Mouse (Mus musculus): Measurements from ENCODE around the gene Gm10318. TPM values are rescaled to one million over a fixed set of nuclear protein-coding genes. Genes with fewer than 3 reads are reported as not detected.

The Gm10318 gene
- polyA plus RNA-seq, 1 experiment from 2014 or later = not detected

GRCm38 (mm10) chr10:77901871-77902210, 49.2 kb downstream of the Gm10318 start:
- H3K4me2 ChIP-seq (ENCODE audit: low read depth, low read length, severe bottlenecking) = peak overlapping the region; percentile 76
- H3K27ac ChIP-seq (ENCODE audit: low read depth, low read length) = no peak overlapping the region
- 1% methylated on average over 14 of the region's 14 CpGs for WGBS
- H3K4me1 ChIP-seq (replicated peaks; ENCODE audit: control insufficient read depth, insufficient read depth, low read length) = 0 out of 2 replicates have a peak, but pooled peaks cover 2% of the 10 kb centered on the region
- DNase-seq (ENCODE audit: low spot score) (no peak), ATAC-seq (replicated peaks; ENCODE audit: low FRiP score) (peak; percentile 45)
- no peaks in the 10 kb centered on the region for H3K9me3 ChIP-seq (ENCODE audit: control insufficient read depth, low read length)
- no peaks in the 10 kb centered on the region for H3K36me3 ChIP-seq (ENCODE audit: control insufficient read depth, insufficient read depth, low read length)
- peak overlapping the region; percentile 60 for H3K4me3 ChIP-seq (ENCODE audit: low read depth, low read length)
- H3K27me3 ChIP-seq (ENCODE audit: control insufficient read depth, insufficient read depth, low read length) = no peaks in the 10 kb centered on the region
- H3K9ac ChIP-seq (ENCODE audit: low read length) = peak overlapping the region; percentile 66

GRCm38 (mm10) chr10:77902211-77902893, 49.7 kb downstream of the Gm10318 start, which contains the start of gene Lrrc3:
TSS of gene Lrrc3 (minus strand) at chr10:77902536.
- no peaks in the 10 kb centered on the region for H3K36me3 ChIP-seq (ENCODE audit: control insufficient read depth, insufficient read depth, low read length)
- peak within 1 kb of the TSS; percentile 66 for H3K9ac ChIP-seq (ENCODE audit: low read length)
- H3K27ac ChIP-seq (ENCODE audit: low read depth, low read length) = no peak within 1 kb of the TSS
- H3K27me3 ChIP-seq (ENCODE audit: control insufficient read depth, insufficient read depth, low read length) = no peaks in the 10 kb centered on the region
- H3K9me3 ChIP-seq (ENCODE audit: control insufficient read depth, low read length) = no peaks in the 10 kb centered on the region
- H3K4me2 ChIP-seq (ENCODE audit: low read depth, low read length, severe bottlenecking) = peak within 1 kb of the TSS; percentile 76
- peak within 1 kb of the TSS; percentile 60 for H3K4me3 ChIP-seq (ENCODE audit: low read depth, low read length)
- peak; percentile 81 for ATAC-seq (replicated peaks; ENCODE audit: low FRiP score)
- peak; percentile 91 for DNase-seq (ENCODE audit: low spot score)
- H3K4me1 ChIP-seq (replicated peaks; ENCODE audit: control insufficient read depth, insufficient read depth, low read length) = 0 out of 2 replicates have a peak, but pooled peaks cover 2% of the 10 kb centered on the region
- under 1% methylated on average over 44 of the region's 46 CpGs for WGBS

DNA sequence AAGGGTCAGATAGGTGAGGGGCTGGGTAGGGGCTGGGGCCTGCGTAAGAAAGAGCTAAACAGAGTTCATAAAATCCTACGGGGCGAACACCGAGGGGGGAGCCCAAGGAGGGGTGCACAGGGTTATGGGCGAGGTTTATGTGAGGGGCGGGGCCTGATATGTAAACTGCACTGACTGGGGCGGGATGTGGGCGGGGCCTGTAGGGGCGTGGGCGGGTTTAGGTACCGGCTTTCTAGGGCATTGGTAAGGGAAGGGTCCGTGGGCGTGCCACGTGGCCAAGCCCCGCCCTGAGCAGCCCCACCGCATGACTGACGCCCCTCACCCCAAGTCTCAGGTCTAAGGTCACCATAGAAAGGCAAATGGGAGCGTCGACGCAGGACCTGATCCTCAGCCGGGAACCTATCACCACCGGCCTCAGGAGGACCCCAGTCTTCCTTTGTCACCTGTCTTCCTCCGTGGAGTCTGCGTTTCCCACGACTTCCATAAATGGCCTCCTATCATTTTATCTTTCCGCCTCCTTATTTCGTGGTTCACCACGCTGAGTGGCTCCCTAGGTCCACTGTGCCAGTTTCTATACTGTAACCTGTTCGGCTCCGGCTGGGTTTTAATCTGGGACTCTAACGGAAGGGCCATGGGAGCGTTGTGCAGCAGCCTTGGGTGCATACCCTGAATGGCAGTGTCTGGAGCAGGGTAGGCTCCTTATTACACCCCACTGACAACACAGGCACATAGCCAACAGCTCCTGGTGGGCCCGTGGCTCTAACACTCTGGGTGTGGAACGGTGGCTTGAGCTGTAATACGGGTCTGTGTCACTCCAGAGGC, 50.4 kb downstream of the Gm10318 start:
- Histone ChIP-seq H3K9me3 (ENCODE audit: control insufficient read depth, low read length) (no peaks in the 10 kb centered on the region), H3K27me3 (ENCODE audit: control insufficient read depth, insufficient read depth, low read length) (no peaks in the 10 kb centered on the region), H3K4me1 (replicated peaks; ENCODE audit: control insufficient read depth, insufficient read depth, low read length) (0 out of 2 replicates have a peak, but pooled peaks cover 2% of the 10 kb centered on the region), H3K4me3 (ENCODE audit: low read depth, low read length) (peak overlapping the region; percentile 60), H3K9ac (ENCODE audit: low read length) (no peak overlapping the region), H3K27ac (ENCODE audit: low read depth, low read length) (no peak overlapping the region), H3K4me2 (ENCODE audit: low read depth, low read length, severe bottlenecking) (peak overlapping the region; percentile 76), H3K36me3 (ENCODE audit: control insufficient read depth, insufficient read depth, low read length) (no peaks in the 10 kb centered on the region)
- WGBS = 6% methylated on average over 35 of the region's 35 CpGs
- peak; percentile 91 for DNase-seq (ENCODE audit: low spot score)
- peak; percentile 85 for ATAC-seq (replicated peaks; ENCODE audit: low FRiP score)

Other genes with a start within 250 kb of the Gm10318 start
- 336 and 367 TPM in 2 replicates for gene Sumo3, start 246.8 kb upstream of the Gm10318 start, polyA plus RNA-seq (2014; fragmentation: Nextera tagmentation; extraction: Ambion mirVana)
- gene Gm49325, start 246.7 kb upstream of the Gm10318 start, polyA plus RNA-seq (2014; fragmentation: Nextera tagmentation; extraction: Ambion mirVana) = not detected in 2 replicates
- gene Ube2g2, start 230.6 kb upstream of the Gm10318 start, polyA plus RNA-seq (2014; fragmentation: Nextera tagmentation; extraction: Ambion mirVana) = 76.7 and 78.1 TPM in 2 replicates
- 1.4 and 1.5 TPM in 2 replicates for gene Tspear, start 166.3 kb upstream of the Gm10318 start, polyA plus RNA-seq (2014; fragmentation: Nextera tagmentation; extraction: Ambion mirVana)
- not detected in 2 replicates for gene Gm19402, start 162.1 kb upstream of the Gm10318 start, polyA plus RNA-seq (2014; fragmentation: Nextera tagmentation; extraction: Ambion mirVana)
- gene Gm9508, start 155.6 kb upstream of the Gm10318 start, polyA plus RNA-seq (2014; fragmentation: Nextera tagmentation; extraction: Ambion mirVana) = not detected in 2 replicates
- gene Gm10272, start 146.2 kb upstream of the Gm10318 start, polyA plus RNA-seq (2014; fragmentation: Nextera tagmentation; extraction: Ambion mirVana) = not detected in 2 replicates
- not detected in 2 replicates for gene Gm10024, start 141.4 kb upstream of the Gm10318 start, polyA plus RNA-seq (2014; fragmentation: Nextera tagmentation; extraction: Ambion mirVana)
- gene Gm10142, start 137.1 kb upstream of the Gm10318 start, polyA plus RNA-seq (2014; fragmentation: Nextera tagmentation; extraction: Ambion mirVana) = not detected in 2 replicates
- not detected in 2 replicates for gene Krtap12-1, start 132.3 kb upstream of the Gm10318 start, polyA plus RNA-seq (2014; fragmentation: Nextera tagmentation; extraction: Ambion mirVana)
- not detected in 2 replicates for gene Gm10100, start 126.4 kb upstream of the Gm10318 start, polyA plus RNA-seq (2014; fragmentation: Nextera tagmentation; extraction: Ambion mirVana)
- gene Gm18596, start 110.2 kb upstream of the Gm10318 start, polyA plus RNA-seq (2014; fragmentation: Nextera tagmentation; extraction: Ambion mirVana) = not detected in 2 replicates
- gene Gm9736, start 101.5 kb upstream of the Gm10318 start, polyA plus RNA-seq (2014; fragmentation: Nextera tagmentation; extraction: Ambion mirVana) = not detected in 2 replicates
- not detected in 2 replicates for gene Gm3233, start 93.2 kb upstream of the Gm10318 start, polyA plus RNA-seq (2014; fragmentation: Nextera tagmentation; extraction: Ambion mirVana)
- gene Gm3238, start 81.5 kb upstream of the Gm10318 start, polyA plus RNA-seq (2014; fragmentation: Nextera tagmentation; extraction: Ambion mirVana) = not detected in 2 replicates
- gene Gm7138, start 75.9 kb upstream of the Gm10318 start, polyA plus RNA-seq (2014; fragmentation: Nextera tagmentation; extraction: Ambion mirVana) = not detected in 2 replicates
- not detected in 2 replicates for gene Gm3250, start 70.3 kb upstream of the Gm10318 start, polyA plus RNA-seq (2014; fragmentation: Nextera tagmentation; extraction: Ambion mirVana)
- not detected in 2 replicates for gene Gm7137, start 64.7 kb upstream of the Gm10318 start, polyA plus RNA-seq (2014; fragmentation: Nextera tagmentation; extraction: Ambion mirVana)
- gene Gm9639, start 57.8 kb upstream of the Gm10318 start, polyA plus RNA-seq (2014; fragmentation: Nextera tagmentation; extraction: Ambion mirVana) = not detected in 2 replicates
- gene Gm19668, start 53.7 kb upstream of the Gm10318 start, polyA plus RNA-seq (2014; fragmentation: Nextera tagmentation; extraction: Ambion mirVana) = not detected in 2 replicates
- gene Gm9507, start 41.0 kb upstream of the Gm10318 start, polyA plus RNA-seq (2014; fragmentation: Nextera tagmentation; extraction: Ambion mirVana) = not detected in 2 replicates
- not detected in 2 replicates for gene Gm2696, start 38.2 kb upstream of the Gm10318 start, polyA plus RNA-seq (2014; fragmentation: Nextera tagmentation; extraction: Ambion mirVana)
- not detected in 2 replicates for gene Krtap10-4, start 25.8 kb upstream of the Gm10318 start, polyA plus RNA-seq (2014; fragmentation: Nextera tagmentation; extraction: Ambion mirVana)
- gene Krtap10-10, start 16.9 kb upstream of the Gm10318 start, polyA plus RNA-seq (2014; fragmentation: Nextera tagmentation; extraction: Ambion mirVana) = not detected in 2 replicates
- not detected in 2 replicates for gene Gm36176, start 6.1 kb upstream of the Gm10318 start, polyA plus RNA-seq (2014; fragmentation: Nextera tagmentation; extraction: Ambion mirVana)
- gene Gm3285, start 9.1 kb downstream of the Gm10318 start, polyA plus RNA-seq (2014; fragmentation: Nextera tagmentation; extraction: Ambion mirVana) = not detected in 2 replicates
- gene Lrrc3, start 49.7 kb downstream of the Gm10318 start, polyA plus RNA-seq (2014; fragmentation: Nextera tagmentation; extraction: Ambion mirVana) = 3.5 and 3.9 TPM in 2 replicates
- 0.86 and 0.87 TPM in 2 replicates for gene Trpm2, start 117.7 kb downstream of the Gm10318 start, polyA plus RNA-seq (2014; fragmentation: Nextera tagmentation; extraction: Ambion mirVana)
- 34.9 and 38.6 TPM in 2 replicates for gene 1810043G02Rik, start 125.7 kb downstream of the Gm10318 start, polyA plus RNA-seq (2014; fragmentation: Nextera tagmentation; extraction: Ambion mirVana)
- gene Pfkl, start 157.2 kb downstream of the Gm10318 start, polyA plus RNA-seq (2014; fragmentation: Nextera tagmentation; extraction: Ambion mirVana) = 171 and 174 TPM in 2 replicates
- not detected in 2 replicates for gene Dnmt3l, start 189.1 kb downstream of the Gm10318 start, polyA plus RNA-seq (2014; fragmentation: Nextera tagmentation; extraction: Ambion mirVana)
- gene Aire, start 190.8 kb downstream of the Gm10318 start, polyA plus RNA-seq (2014; fragmentation: Nextera tagmentation; extraction: Ambion mirVana) = 0.21 TPM in 1 of 2 replicates, not detected in the other
- 2.0 and 2.5 TPM in 2 replicates for gene Icosl, start 216.4 kb downstream of the Gm10318 start, polyA plus RNA-seq (2014; fragmentation: Nextera tagmentation; extraction: Ambion mirVana)

All from forebrain, embryonic 11.5 days (tissue).